Mouse (Mus musculus): ENCODE results near the gene Psg19. TPM values are rescaled to one million over a fixed set of nuclear protein-coding genes. Genes with fewer than 3 reads are reported as not detected.

The Psg19 gene
- total RNA-seq, 2 experiments from 2014 or later: not detected

Other genes starting within 250 kb of the Psg19 start
- gene Psg27, start 231.2 kb downstream of the Psg19 start, total RNA-seq (2021): not detected
- not detected for gene Psg23, start 182.0 kb downstream of the Psg19 start, total RNA-seq (2021)
- gene Psg21, start 141.8 kb downstream of the Psg19 start, total RNA-seq (2021): not detected
- gene Psg20, start 112.3 kb downstream of the Psg19 start, total RNA-seq (2021): not detected
- gene Psg22, start 80.4 kb downstream of the Psg19 start, total RNA-seq (2021): not detected
- gene Psg17, start 23.1 kb upstream of the Psg19 start, total RNA-seq (2021): not detected
- 1 to 10 TPM; 2.1 TPM for gene Mill2, start 41.4 kb upstream of the Psg19 start, total RNA-seq (2021)
- 10 to 100 TPM; 13.6 to 21.1 TPM for gene Pglyrp1, start 72.8 kb upstream of the Psg19 start, total RNA-seq (2021)
- 10 to 100 TPM; 11.3 to 12.5 TPM for gene Ccdc61, start 111.9 kb upstream of the Psg19 start, total RNA-seq (2021)
- gene Nova2, start 127.4 kb upstream of the Psg19 start, total RNA-seq (2021): 10 to 100 TPM; 82.2 to 84.5 TPM
- gene Nanos2, start 188.9 kb upstream of the Psg19 start, total RNA-seq (2021): under 1 TPM; 0.33 to 0.87 TPM
- 10 to 100 TPM; 45.0 to 45.9 TPM for gene Mypop, start 192.7 kb upstream of the Psg19 start, total RNA-seq (2021)
- 10 to 100 TPM; 52.1 to 53.0 TPM for gene Irf2bp1, start 205.5 kb upstream of the Psg19 start, total RNA-seq (2021)
- not detected for gene Foxa3, start 225.0 kb upstream of the Psg19 start, total RNA-seq (2021)
- gene Sympk, start 225.9 kb upstream of the Psg19 start, total RNA-seq (2021): 100 to 1,000 TPM; 111 to 113 TPM